ENCODE assay signal across 17 mouse cellular contexts in genomic region chr8:111812835-111813234, GRCm38 (mm10). TPM values are rescaled to one million over a fixed set of nuclear protein-coding genes. Genes with fewer than 3 reads are reported as not detected.
DNase-seq lines count a peak whose midpoint lies in the region; ATAC-seq and TF ChIP-seq lines count a peak whose summit lies in the region.
"Had no signal": no experiment of that assay in that cellular context is flagged by ENCODE, and none has a peak within 500 bp of the region (broad histone marks: within the 10 kb centered on the region; RNA-seq: fewer than 3 reads in every experiment).

No protein-coding gene starts in this region.

- no peaks in the 10 kb centered on the region for H3K27me3 ChIP-seq in forebrain, embryonic 15.5 days
- H3K27me3 ChIP-seq in forebrain, embryonic 12.5 days, result no peaks in the 10 kb centered on the region
- H3K27me3 ChIP-seq: embryonic facial prominence, embryonic 12.5 days; heart, embryonic 15.5 days; kidney, embryonic 15.5 days; liver, embryonic 15.5 days had no signal

- no peaks in the 10 kb centered on the region for H3K36me3 ChIP-seq in forebrain, embryonic 15.5 days
- H3K36me3 ChIP-seq in forebrain, embryonic 12.5 days (replicated peaks), result peaks cover 7% of the 10 kb centered on the region
- H3K36me3 ChIP-seq: heart, embryonic 15.5 days had no signal

- no peak overlapping the region for H3K4me2 ChIP-seq in forebrain, embryonic 15.5 days (replicated peaks)
- no peak overlapping the region for H3K4me2 ChIP-seq in forebrain, embryonic 12.5 days
- H3K4me2 ChIP-seq: embryonic facial prominence, embryonic 12.5 days; heart, embryonic 15.5 days; kidney, embryonic 15.5 days; liver, embryonic 15.5 days had no signal

- no peaks in the 10 kb centered on the region; the same call in 1 of the 2 replicates for H3K4me1 ChIP-seq in forebrain, embryonic 15.5 days
- 0 out of 2 replicates have a peak, but pooled peaks cover 5% of the 10 kb centered on the region for H3K4me1 ChIP-seq in forebrain, embryonic 12.5 days
- H3K4me1 ChIP-seq: embryonic facial prominence, embryonic 12.5 days; kidney, embryonic 15.5 days; liver, embryonic 15.5 days had no signal

- no peaks in the 10 kb centered on the region for H3K9me3 ChIP-seq in forebrain, embryonic 15.5 days
- H3K9me3 ChIP-seq in forebrain, embryonic 12.5 days, result no peaks in the 10 kb centered on the region
- H3K9me3 ChIP-seq: embryonic facial prominence, embryonic 12.5 days; heart, embryonic 15.5 days; kidney, embryonic 15.5 days; liver, embryonic 15.5 days had no signal

- H3K4me3 ChIP-seq in forebrain, embryonic 15.5 days, result no peak overlapping the region
- no peak overlapping the region for H3K4me3 ChIP-seq in forebrain, embryonic 12.5 days (replicated peaks)
- no peak overlapping the region for H3K4me3 ChIP-seq in layer of hippocampus, adult 2 months
- H3K4me3 ChIP-seq: embryonic facial prominence, embryonic 12.5 days; heart, embryonic 15.5 days; kidney, embryonic 15.5 days; liver, embryonic 15.5 days; myocyte had no signal

- DNase-seq in layer of hippocampus, adult 2 months (ENCODE audit: low spot score in 2 of 2), result no peak
- DNase-seq in layer of hippocampus, adult 8-10 months (ENCODE audit: low spot score in 2 of 2), result no peak
- DNase-seq in 416B (ENCODE audit: low read depth), result peak; percentile 10
- peak; percentile 15 for DNase-seq in adipocyte (ENCODE audit: low spot score)
- no peak for DNase-seq in urinary bladder, postnatal 25 days (ENCODE audit: low spot score)
- DNase-seq: gastrocnemius, postnatal 36 days; left cerebral cortex, postnatal 4 days; right cerebral cortex, postnatal 25 days; thymus, adult 2 months had no signal

- TF ChIP-seq CTCF in layer of hippocampus, adult 2 months (conservative IDR thresholded peaks at IDR 0.05), result peak; percentile 85

- ATAC-seq in forebrain, embryonic 15.5 days (replicated peaks), result no peak
- ATAC-seq in forebrain, embryonic 12.5 days (ENCODE audit: low FRiP score), result no peak
- no peak for ATAC-seq in cerebellum, adult (ENCODE audit: insufficient number of reproducible peaks, low FRiP score, low TSS enrichment)

- H3K27ac ChIP-seq in forebrain, embryonic 15.5 days (replicated peaks), result peak overlapping the region; percentile 33; the same call in 1 of the 2 replicates
- no peak overlapping the region for H3K27ac ChIP-seq in forebrain, embryonic 12.5 days
- 0 out of 2 replicates have a peak overlapping the region, but pooled peaks have one; percentile 23 for H3K27ac ChIP-seq in layer of hippocampus, adult 2 months
- H3K27ac ChIP-seq: embryonic facial prominence, embryonic 12.5 days; heart, embryonic 15.5 days; kidney, embryonic 15.5 days; liver, embryonic 15.5 days had no signal

- no peak overlapping the region for H3K9ac ChIP-seq in forebrain, embryonic 15.5 days (replicated peaks)
- no peak overlapping the region for H3K9ac ChIP-seq in forebrain, embryonic 12.5 days
- H3K9ac ChIP-seq: embryonic facial prominence, embryonic 12.5 days; heart, embryonic 15.5 days; kidney, embryonic 15.5 days; liver, embryonic 15.5 days had no signal

- WGBS in forebrain, embryonic 15.5 days, result 77% methylated on average over 1 of the region's 1 CpGs
- WGBS in forebrain, embryonic 12.5 days, result 81% methylated on average over 1 of the region's 1 CpGs

RNA-seq across cellular contexts. Expression of gene Cfdp1, which starts 41.3 kb away (rescaled TPM):
- 173 and 181 TPM in 2 replicates for polyA plus RNA-seq in forebrain, embryonic 15.5 days (2015; fragmentation: Nextera tagmentation; extraction: Ambion mirVana)
- polyA plus RNA-seq in forebrain, embryonic 12.5 days (2016; fragmentation: Nextera tagmentation; extraction: Ambion mirVana), result 199 and 207 TPM in 2 replicates
- 10 to 100 TPM; 76.3 to 81.2 TPM for total RNA-seq in layer of hippocampus, adult 2 months (2021)
- 10 to 100 TPM; 62.3 to 84.3 (median 70.8) TPM for total RNA-seq in layer of hippocampus, adult 8-10 months (2022)

Comparison
In these comparisons a context has a peak if more than half of its experiments do, and no peak if none do; other contexts are left out.
1. DNase-seq: peak in 416B (single experiment) and adipocyte (single experiment); none in layer of hippocampus, adult 2 months (0 of 2), layer of hippocampus, adult 8-10 months (0 of 2) and urinary bladder, postnatal 25 days (single experiment).